In genomic region chr19:31082662-31083429, GRCm38 (mm10) we compare ENCODE assay signal across 8 mouse cellular contexts. TPM values are rescaled to one million over a fixed set of nuclear protein-coding genes. Genes with fewer than 3 reads are reported as not detected.
DNase-seq lines count a peak whose midpoint lies in the region; ATAC-seq lines count a peak whose summit lies in the region.

Gene Cstf2t, plus strand, starts transcription at chr19:31082837.

- peak within 1 kb of the TSS; percentile 65 for H3K4me2 ChIP-seq in hindbrain, embryonic 11.5 days (replicated peaks; ENCODE audit: low read depth, low read length)

- H3K9me3 ChIP-seq in hindbrain, embryonic 11.5 days (ENCODE audit: control insufficient read depth, low read length): no peaks in the 10 kb centered on the region

- no peaks in the 10 kb centered on the region for H3K27me3 ChIP-seq in hindbrain, embryonic 11.5 days (ENCODE audit: control insufficient read depth, insufficient read depth, low read length)

- 3% methylated on average over 56 of the region's 56 CpGs for WGBS in hindbrain, embryonic 11.5 days

- peak within 1 kb of the TSS; percentile 66 for H3K9ac ChIP-seq in hindbrain, embryonic 11.5 days (ENCODE audit: low read depth, low read length)

- DNase-seq in Muller cell, postnatal 12 days (ENCODE audit: inconsistent ontology term): peak; percentile 100
- DNase-seq in cerebellum, adult 9-11 months: peak; percentile 99
- peak; percentile 99 to 100 for DNase-seq in frontal cortex, adult 2 months (ENCODE audit: extremely low spot score in 1 of 2, low spot score in 1 of 2)
- DNase-seq in hindbrain, embryonic 11.5 days (ENCODE audit: low spot score): peak; percentile 97
- peak; percentile 99 for DNase-seq in layer of hippocampus, postnatal 10 days (ENCODE audit: low spot score in 2 of 2)
- peak; percentile 100 for DNase-seq in lung, postnatal 10 days
- peak; percentile 99 for DNase-seq in ovary, postnatal 36 days (ENCODE audit: low spot score)
- DNase-seq in thymus, postnatal 25 days: peak; percentile 99

- peak within 1 kb of the TSS; percentile 32; the same call in 1 of the 2 replicates for H3K27ac ChIP-seq in hindbrain, embryonic 11.5 days (ENCODE audit: low read depth, low read length)

- peak; percentile 99 for ATAC-seq in hindbrain, embryonic 11.5 days (ENCODE audit: low FRiP score)

- peak within 1 kb of the TSS; percentile 54 for H3K4me3 ChIP-seq in hindbrain, embryonic 11.5 days (ENCODE audit: low read depth, low read length)

- H3K4me1 ChIP-seq in hindbrain, embryonic 11.5 days (replicated peaks; ENCODE audit: control insufficient read depth, insufficient read depth, low read length): peaks cover 2% of the 10 kb centered on the region; the same call in 1 of the 2 replicates

- 0 out of 2 replicates have a peak, but pooled peaks cover 3% of the 10 kb centered on the region for H3K36me3 ChIP-seq in hindbrain, embryonic 11.5 days (ENCODE audit: control insufficient read depth, insufficient read depth, low read length)

RNA-seq across cellular contexts. Expression of gene Cstf2t, which starts in this region (rescaled TPM):
- polyA plus RNA-seq in frontal cortex, adult 2 months (2012; rRNA removed): 43.5 and 46.1 TPM in 2 replicates
- 45.3 and 51.0 TPM in 2 replicates for polyA plus RNA-seq in hindbrain, embryonic 11.5 days (2014; fragmentation: Nextera tagmentation; extraction: Ambion mirVana)
- total RNA-seq in layer of hippocampus, postnatal 10 days (2021): 10 to 100 TPM; 60.6 to 61.8 TPM

Comparison
In these comparisons a context has a peak if more than half of its experiments do, and no peak if none do; other contexts are left out.
1. Peak in every context shown above with its lines: DNase-seq, ATAC-seq, H3K4me3 ChIP-seq and H3K27ac ChIP-seq.